Mouse (Mus musculus): ENCODE measurements at regions not wholly inside any gene's neighbourhood (a gene's known extent, or its start where the extent isn't known, plus 50 kb on each side); places are given as distances from the start of the nearest gene placed in this dataset.

DNA sequence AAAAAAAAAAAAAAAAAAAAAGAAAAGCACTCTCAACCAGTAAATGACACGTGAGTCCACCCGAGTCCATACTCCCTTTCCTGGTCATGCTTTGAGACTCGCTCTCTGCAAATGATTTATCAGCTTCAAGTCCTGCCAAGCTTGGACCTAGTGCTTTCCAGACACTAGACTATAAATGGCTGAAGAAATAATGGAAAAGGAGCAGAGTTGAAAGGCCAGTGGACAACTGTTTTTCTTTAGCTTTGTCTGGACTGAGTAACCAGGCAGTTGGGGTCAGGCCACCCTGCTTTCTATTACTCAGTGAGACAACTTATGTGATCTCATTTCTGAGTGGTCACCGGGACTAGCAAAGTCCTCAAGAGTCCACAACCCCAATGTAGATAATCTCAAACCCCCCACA lies 112.9 kb downstream of the Kcns3 start:
- no peak for ATAC-seq (replicated peaks; ENCODE audit: poor library complexity)

DNA sequence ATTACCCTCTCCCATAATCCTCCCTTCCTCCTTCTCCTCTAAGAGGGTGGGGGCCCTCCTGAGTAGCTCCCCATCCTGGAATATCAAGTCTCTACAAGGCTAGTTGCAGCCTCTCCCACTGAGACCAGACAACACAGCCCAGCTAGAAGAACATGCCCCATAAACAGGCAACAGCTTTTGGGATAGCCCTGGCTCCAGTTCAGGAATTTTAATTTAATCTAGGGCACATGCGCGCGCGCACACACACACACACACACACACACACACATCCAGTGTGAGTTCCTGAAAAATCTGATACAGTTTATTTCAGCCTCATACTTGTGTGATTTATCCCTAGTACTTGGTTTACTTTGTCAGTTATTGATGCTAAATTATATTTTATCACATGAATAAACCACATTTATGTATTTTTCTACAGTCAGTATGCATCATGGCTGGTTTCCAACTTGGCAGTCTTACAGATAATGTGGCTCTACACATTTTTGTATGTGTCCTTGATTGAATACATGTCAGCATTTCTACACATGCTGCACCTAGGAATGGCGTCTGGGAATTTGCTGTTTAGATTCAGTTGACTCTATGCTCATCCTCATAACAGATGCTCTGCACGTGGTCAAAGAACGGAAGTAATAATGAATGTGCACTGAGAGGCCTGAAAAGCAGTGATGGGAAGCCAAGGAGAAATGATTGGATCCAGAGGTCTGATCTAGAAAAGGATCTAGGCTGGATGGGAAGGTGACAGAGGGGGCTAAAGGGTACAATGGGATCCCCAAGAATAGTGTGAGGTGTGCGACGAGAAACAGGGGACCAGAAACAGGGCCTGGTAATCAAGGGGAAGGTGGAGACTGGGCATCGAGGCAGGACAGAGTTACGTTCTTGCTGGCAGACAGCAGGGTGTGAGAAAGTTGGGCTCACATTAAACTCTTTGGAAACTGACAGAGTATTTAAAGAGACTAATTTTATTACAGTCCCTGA lies 130.0 kb downstream of the Kcns3 start:
- ATAC-seq (replicated peaks; ENCODE audit: poor library complexity): no peak

DNA sequence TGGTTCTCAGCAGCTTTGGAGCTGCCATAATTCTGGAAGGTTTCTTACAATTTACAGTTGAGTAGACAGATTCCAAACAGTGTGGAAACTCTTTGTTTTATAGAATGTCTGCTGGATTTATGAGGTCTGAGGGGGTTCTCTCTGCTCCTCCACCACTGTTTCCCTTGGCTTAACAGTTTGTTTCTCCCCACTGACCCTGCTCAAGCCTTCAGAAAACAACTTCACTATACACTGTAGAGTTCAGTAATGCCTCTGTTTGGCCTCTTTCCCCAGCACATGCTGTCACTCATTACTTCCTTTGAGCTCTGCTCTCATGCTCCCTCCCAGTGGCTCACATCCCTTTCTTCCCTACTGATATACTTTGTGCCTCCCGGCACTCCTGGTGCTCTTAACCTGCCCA lies 139.7 kb downstream of the Kcns3 start:
- no peak for ATAC-seq (replicated peaks; ENCODE audit: poor library complexity)

DNA sequence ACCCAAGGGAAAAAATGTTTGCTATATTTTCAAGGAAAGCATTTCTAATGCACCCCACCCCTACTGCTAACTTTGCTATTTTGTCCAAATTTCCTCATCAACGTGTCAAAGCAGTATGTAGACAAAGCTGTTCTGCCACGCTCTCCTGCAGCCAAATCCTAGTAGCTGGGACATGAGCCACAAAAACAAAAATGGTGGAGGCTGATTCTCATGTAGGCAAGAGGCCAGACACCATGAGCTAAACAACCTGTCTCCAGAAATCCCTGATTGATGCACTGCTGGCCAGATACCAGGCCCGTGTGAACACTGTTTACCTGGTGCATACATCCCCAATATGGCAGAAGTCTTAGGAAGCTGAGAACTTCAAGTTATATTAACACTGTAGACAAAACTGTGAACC lies 166.6 kb downstream of the Kcns3 start:
- no peak for ATAC-seq (replicated peaks; ENCODE audit: poor library complexity)

DNA sequence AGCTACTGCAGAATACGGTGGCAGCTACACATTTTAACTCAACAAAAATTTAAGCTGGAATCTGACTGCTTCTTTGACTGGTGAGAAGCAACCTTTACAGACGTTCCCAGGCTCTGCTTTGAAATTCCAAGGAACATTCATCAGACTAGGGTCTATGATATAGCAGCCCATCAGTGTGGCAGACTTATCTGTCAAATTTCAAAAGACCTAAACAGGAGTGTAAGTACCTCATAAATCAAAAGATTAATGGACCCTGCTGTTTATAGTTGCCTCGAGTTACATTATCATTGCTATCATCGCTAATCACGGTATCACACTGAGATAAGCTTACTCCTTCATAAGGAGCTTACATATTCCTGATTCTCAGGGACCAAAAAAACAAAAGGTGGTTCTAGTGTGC lies 201.7 kb downstream of the Kcns3 start:
- ATAC-seq (replicated peaks; ENCODE audit: poor library complexity): no peak

DNA sequence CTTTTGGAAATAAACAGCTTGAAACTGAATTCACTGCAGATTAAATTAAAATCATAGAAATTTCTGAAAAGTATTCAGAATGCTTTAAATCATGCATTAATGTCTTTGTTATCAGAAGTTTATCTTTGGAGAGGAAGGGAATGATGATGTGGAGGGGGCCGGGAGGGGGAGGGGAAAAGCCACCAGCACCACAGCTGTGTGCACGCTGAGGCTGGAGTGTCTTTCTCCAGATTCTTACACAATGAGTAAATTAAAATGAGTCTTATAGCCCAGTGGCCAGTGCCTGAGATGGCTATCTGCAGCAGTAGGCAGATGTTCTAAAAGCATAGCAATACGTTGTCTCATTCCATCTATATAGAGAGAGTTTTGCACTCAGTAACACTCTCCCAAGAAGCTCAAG lies 209.8 kb downstream of the Kcns3 start:
- no peak for ATAC-seq (replicated peaks; ENCODE audit: poor library complexity)

DNA sequence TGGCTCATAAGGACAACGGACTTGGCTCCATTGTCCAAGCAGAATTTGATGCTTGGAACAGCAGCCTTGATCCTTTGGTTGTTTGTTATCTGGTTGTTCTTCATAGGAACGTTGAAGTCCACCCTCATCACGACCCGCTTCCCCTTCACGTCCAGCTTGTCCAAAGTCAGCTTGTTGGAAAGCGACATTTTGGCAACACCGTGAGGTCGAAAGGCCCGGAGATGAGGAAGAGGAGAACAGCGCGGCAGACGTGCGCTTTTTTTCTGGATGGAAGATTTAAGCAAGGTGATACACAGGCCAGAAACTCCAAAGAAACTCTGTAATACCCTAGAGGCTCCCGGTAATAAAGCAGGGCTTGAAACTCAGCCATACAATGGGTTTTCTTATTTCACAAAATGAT lies 250.8 kb downstream of the Kcns3 start:
- 0 out of 2 replicates have a peak, but pooled peaks have one; percentile 39 for ATAC-seq (replicated peaks; ENCODE audit: poor library complexity)

DNA sequence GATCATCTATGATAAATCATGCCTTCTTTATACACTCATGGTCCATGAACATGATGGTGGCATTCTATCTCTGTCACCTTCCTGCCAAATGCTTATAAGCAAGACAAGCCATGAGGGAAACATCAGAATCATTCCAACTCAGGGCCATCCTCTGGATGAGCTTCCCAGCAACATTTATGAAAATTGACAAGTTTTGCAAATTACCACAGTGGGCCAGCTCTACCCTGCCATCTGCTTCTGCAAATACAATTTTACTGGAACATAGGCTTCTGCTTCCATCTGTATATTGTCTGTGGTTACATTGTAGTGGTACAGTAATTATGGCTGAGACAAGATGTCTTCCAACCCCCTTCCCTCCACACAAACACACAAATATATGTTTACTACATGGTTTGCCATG lies 272.1 kb downstream of the Kcns3 start:
- no peak for ATAC-seq (replicated peaks; ENCODE audit: poor library complexity)

DNA sequence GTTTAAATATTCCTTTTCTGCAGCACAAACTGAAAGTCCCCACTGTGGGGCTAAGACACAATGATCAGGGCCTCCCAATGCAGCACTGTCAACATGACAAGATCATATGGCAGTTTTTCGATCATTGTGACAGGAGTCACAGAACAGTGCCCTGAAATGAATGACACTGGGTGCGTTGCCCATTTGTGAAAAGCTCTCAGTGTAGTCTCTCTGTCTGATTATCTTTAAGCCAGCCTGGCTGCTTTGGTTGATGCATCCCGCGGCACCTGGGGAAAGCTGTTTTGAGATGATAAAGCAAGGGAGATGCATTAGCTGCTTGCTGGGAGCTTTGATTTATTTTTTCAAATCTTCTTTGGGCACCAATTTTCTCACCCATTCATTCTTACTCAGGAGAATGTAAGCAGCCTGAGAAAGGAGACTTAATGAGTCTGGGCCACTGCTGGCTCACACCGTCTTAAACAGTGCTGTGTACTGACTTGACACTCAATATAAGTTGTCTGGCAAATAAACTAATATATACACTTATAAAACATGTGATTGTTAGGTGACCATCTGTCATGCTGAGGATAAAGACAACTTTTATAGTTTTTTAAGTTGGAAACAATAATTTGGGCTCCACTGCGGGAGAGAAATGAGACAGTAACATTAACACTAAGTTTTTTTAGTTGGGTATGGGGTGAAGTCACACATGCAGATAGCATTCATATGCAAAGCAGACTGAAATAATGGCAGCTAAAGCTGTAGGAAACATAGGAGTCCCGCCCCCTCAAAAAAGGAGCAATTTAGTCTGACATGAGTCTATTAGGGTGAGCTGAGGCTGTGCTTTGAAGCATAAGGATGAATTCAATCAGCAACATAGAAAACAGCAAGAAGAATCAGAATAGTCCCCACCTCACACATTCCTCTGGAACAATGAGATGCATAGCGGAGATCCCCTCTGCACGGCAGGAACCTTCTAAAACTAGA lies 276.0 kb downstream of the Kcns3 start:
- ATAC-seq (replicated peaks; ENCODE audit: poor library complexity): no peak

DNA sequence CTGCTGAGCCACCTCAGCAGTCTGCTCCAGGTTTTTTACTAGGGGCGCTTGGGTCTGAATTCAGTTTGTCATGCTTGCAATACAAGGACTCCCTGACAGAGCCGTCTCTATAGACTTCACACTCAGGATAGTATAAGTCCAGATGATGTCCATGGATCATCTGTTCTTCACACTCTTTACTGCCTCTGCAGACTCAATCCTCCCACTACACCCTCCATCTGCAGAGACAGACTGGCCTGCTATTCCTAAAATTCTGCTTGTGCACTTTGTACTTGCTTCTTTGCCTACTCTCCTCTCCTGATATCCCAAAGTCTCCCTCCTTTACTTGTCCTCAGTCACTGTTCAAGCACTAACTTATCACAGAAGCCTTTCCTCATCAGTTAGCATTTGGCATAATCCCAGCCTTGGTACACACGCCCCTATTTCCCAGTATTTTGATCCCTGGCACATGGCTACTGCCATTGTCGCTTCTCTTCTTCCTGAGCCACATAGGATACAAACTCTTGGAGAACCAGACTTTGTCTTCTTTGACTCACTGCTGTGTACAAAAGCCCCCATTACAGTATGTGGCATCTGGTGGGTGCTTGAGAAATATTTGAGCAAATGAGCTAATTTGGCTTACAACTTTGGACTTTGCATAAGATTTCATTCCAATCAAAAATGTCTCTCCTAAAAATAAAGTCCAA lies 277.0 kb downstream of the Kcns3 start:
- ATAC-seq (replicated peaks; ENCODE audit: poor library complexity): no peak

DNA sequence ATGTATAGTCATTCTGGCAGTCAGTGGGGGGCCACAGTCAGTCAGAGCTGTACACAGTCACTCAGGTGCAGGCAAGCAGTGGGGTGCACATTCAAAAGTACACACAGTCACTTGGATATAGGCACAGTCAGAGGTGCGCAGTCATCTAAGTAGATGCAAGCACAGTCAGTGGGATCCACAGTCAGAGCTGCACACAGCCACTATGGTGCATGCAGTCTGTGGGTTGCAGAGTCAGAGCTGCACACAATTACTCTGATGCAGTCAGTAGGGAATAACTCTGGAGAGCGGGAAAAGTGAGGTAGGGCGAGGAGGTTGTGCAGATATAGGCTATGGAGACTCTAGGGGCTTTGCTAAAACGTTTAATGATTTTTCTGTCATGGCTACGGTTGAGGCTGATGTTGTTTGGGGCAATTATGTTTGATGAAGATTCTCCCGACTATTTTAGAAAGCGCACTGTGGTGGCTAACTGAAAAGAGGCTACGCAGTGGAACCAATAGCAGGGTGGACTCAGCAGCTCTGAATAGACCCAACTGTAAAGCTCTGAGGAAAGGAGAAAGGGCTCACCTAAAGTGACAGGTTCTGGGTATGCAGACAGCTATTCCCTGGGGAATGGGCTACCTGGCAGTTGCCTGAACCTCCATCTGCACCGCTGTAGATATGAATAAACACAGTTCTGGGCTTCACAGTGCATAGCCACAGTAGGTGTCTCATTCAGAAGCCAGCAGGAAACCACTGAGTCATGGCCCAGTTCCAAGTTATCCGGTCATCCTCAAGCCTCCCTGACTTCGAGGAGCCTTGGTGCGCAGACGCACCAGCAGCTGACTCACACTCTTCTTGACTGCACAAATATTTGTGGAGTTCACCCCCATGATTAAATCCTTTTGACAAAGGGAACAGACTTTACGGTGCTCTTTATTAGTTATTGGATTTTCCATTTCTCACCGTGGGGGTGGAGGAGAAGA lies 282.9 kb downstream of the Kcns3 start:
- ATAC-seq (replicated peaks; ENCODE audit: poor library complexity): no peak

DNA sequence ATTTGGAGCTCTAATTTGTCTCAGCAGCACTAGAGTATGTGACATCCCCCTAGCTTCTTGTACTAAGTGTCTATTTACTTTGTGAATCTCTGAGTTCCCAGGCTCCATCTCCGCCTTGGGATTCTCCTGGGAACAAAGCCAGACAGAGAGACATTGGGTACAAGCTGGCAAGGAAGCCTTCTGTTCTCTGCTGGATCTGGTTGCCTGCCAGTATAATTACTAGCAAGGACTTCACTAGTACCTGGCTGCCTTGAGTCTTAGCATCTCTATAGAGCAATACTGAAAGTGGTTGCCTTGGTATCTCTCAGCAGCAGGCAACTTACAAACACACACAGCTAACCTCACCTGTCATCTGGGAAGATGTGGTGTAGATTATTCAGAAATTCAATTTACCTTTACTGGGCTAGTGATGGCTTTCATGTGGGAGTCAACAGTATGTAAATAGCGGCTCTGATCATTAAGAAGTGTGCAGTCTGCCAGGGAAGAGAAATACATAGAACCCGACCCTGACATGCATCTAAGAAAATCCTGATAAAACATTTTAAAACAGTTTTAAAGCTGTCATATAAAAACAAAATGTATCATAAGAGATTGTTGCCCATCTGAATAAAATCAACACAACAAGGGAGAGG lies 283.8 kb downstream of the Kcns3 start:
- no peak for ATAC-seq (replicated peaks; ENCODE audit: poor library complexity)

DNA sequence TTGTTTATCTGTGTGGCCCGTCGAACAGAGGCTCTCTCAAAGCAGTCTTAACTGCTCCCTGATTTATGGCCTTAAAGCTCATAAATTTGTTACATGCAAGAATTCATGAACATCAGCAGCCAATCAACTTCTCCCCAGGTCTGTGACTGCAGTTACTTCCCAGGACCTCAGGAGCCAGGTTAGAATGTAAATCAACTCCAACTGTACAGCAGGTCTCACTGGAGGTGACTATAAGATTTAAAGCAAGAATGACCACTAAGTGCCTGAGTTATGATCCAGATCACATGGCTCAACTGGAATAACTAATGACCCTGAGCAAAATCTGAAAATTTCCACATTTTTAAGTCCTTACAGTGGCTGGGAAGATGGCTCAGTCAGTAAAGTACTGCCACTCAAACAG lies 285.6 kb downstream of the Kcns3 start:
- ATAC-seq (replicated peaks; ENCODE audit: poor library complexity): no peak

DNA sequence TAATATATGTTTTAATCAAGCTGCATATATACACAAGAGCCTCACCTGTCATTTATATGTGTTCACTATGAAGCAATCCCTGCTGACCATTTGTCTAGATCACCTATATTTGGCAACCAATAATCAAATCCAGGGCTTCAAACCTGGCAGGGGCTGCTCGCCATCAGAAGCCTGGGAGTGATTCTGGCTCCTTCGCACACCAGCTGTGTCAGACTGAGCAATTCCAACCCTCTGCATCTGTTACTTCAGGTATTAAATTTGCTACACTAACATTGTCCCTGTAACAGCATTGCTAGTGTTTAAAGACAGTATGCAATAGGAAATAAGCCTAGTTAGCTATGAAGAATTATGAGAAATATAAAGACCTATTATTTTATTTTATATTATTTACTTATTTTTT lies 330.5 kb downstream of the Kcns3 start:
- ATAC-seq (replicated peaks; ENCODE audit: poor library complexity): no peak

DNA sequence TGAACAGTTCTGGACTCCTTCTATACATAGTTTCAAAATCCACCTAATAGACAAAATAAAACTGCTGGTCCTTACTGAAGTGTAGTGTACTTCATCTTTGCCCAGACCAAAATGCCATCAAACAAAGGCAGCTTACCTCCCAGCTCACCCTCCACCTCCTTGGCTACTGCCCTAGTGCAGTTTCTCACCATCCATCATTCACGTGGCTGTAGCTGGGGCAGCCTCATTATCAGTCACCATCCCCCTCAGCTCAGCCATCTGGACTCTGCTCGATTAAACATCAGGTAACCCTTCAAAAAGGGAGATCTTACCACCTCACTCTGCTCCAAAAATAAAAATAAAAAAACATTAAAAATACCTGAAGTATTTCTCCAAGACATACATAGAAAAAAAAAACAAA lies 332.8 kb downstream of the Kcns3 start:
- ATAC-seq (replicated peaks; ENCODE audit: poor library complexity): no peak

DNA sequence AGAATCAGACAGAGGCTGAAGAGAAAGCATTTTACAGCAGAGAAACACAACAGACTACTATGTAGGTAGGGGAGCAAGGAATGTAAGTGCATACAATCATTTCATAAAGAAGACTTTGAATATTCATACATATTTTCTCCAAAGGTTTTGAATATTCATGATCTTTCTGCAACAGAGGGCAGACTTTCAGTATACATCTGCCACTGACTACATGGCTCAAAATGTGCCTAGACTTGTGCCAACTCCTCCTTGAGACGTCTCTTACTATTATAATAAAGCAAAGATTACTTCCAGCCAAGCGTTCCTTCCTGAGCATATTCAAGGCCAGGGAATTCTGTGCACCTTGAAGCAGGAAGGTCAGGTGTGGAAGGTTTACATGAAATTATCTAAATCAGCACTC lies 333.3 kb downstream of the Kcns3 start:
- ATAC-seq (replicated peaks; ENCODE audit: poor library complexity): no peak

DNA sequence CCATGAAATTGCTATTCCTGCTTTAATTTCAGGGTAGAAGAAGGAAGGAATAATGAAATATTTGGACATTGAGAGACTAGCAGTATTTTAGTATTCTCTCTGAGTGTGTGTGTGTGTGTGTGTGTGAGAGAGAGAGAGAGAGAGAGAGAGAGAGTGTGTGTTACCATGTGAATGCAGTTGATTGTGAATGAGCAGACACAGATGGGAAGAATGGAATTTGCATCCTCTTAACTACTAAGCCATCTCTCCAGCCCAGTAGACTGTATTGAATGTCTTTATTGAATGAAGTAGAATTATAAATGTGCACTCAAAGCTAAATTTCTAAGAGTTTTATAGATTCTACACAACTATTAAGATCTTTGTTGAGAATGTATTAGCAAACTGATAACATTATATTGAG lies 340.3 kb downstream of the Kcns3 start:
- no peak for ATAC-seq (replicated peaks; ENCODE audit: poor library complexity)

DNA sequence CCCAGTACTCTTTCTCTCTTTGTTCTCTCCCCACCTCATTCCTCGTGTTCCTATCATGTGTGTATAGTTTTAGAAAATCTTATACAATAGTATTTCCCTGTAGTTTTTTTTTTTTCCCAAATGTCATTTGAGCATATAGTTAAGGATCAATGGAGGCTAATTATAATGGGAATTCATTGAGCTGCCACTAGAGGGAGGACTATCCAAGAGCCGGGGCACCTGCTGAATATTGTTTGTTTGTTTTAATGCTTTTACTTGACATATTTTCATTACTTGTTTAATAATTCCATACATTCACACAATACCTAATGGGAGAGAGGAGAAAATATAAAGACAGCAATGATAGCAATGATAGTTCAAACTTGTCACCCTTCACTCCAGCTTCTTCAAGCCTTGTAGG lies 346.4 kb downstream of the Kcns3 start:
- no peak for ATAC-seq (replicated peaks; ENCODE audit: poor library complexity)

Data from megakaryocyte progenitor cell, adult 5-6 weeks (primary cell).